ENCODE assay signal across 9 mouse cellular contexts in genomic region chr1:43635718-43636117, GRCm38 (mm10).
A peak's percentile ranks its signal among the peaks of the same experiment; 100 is the strongest.
DNase-seq lines count a peak whose midpoint lies in the region; ATAC-seq and TF ChIP-seq lines count a peak whose summit lies in the region.
"Had no signal": no experiment of that assay in that cellular context is flagged by ENCODE, and none has a peak within 500 bp of the region (broad histone marks: within the 10 kb centered on the region; RNA-seq: fewer than 3 reads in every experiment).

No protein-coding gene starts in this region.

- TF ChIP-seq CTCF in heart, adult 2 months (IDR thresholded peaks at IDR 0.05) = peak; percentile 75
- no peak for TF ChIP-seq CTCF in thymus, adult 2 months (IDR thresholded peaks at IDR 0.05; ENCODE audit: borderline replicate concordance, control insufficient read depth, extremely low read depth, insufficient read depth, low read length, poor library complexity)

- no peaks in the 10 kb centered on the region for H3K27me3 ChIP-seq in heart, adult 2 months (ENCODE audit: control insufficient read depth, insufficient read depth, low read length)
- H3K27me3 ChIP-seq in thymus, adult 2 months (ENCODE audit: control insufficient read depth, insufficient read depth, low read length) = no peaks in the 10 kb centered on the region
- H3K27me3 ChIP-seq in intestine, embryonic 15.5 days (replicated peaks) = no peaks in the 10 kb centered on the region

- DNase-seq in heart, adult 2 months = peak; percentile 13 to 17
- no peak for DNase-seq in heart, adult 11 months
- DNase-seq in urinary bladder, postnatal 14 days (ENCODE audit: low spot score) = peak; percentile 5
- no peak for DNase-seq in urinary bladder, adult 2 months (ENCODE audit: low spot score)
- peak; percentile 28 for DNase-seq in cerebellum, adult 8-10 months
- peak; percentile 6 to 24 for DNase-seq in kidney, postnatal 4 days
- peak; percentile 76 for DNase-seq in thymus, adult 2 months

- no peaks in the 10 kb centered on the region for H3K4me1 ChIP-seq in heart, adult 2 months (ENCODE audit: control insufficient read depth, insufficient read depth, low read length)
- H3K4me1 ChIP-seq in thymus, adult 2 months (replicated peaks; ENCODE audit: control insufficient read depth, insufficient read depth, low read length) = peaks cover 3% of the 10 kb centered on the region; the same call in 1 of the 2 replicates
- H3K4me1 ChIP-seq in intestine, embryonic 15.5 days (replicated peaks) = no peaks in the 10 kb centered on the region
- H3K4me1 ChIP-seq: neural tube, embryonic 13.5 days had no signal

- H3K4me3 ChIP-seq in heart, adult 2 months = no peak overlapping the region
- no peak overlapping the region for H3K4me3 ChIP-seq in thymus, adult 2 months (ENCODE audit: control insufficient read depth, insufficient read depth, low read length)
- H3K4me3 ChIP-seq in intestine, embryonic 15.5 days (replicated peaks) = no peak overlapping the region
- H3K4me3 ChIP-seq: neural tube, embryonic 13.5 days had no signal

- intact Hi-C loops in heart, adult 2 months (cut with DNase I) = loop anchor here (1.0 kb wide), 1 partner anchor 335 kb away; no protein-coding TSS in a partner anchor

- H3K4me2 ChIP-seq in intestine, embryonic 15.5 days (replicated peaks) = no peak overlapping the region
- H3K4me2 ChIP-seq: neural tube, embryonic 13.5 days had no signal

- H3K36me3 ChIP-seq in heart, adult 2 months (ENCODE audit: control insufficient read depth, insufficient read depth, low read length) = no peaks in the 10 kb centered on the region
- no peaks in the 10 kb centered on the region for H3K36me3 ChIP-seq in thymus, adult 2 months (ENCODE audit: control insufficient read depth, insufficient read depth, low read length)
- H3K36me3 ChIP-seq in intestine, embryonic 15.5 days = no peaks in the 10 kb centered on the region
- H3K36me3 ChIP-seq: neural tube, embryonic 13.5 days had no signal

- H3K79me2 ChIP-seq in heart, adult 2 months (replicated peaks; ENCODE audit: control insufficient read depth, insufficient read depth, low read length) = no peaks in the 10 kb centered on the region

- no peak for TF ChIP-seq EP300 in heart, adult 2 months (IDR thresholded peaks at IDR 0.05; ENCODE audit: insufficient read depth, low read depth, low read length)

- TF ChIP-seq POLR2A in heart, adult 2 months (IDR thresholded peaks at IDR 0.05; ENCODE audit: insufficient read depth, low read depth, low read length) = no peak
- TF ChIP-seq POLR2A in thymus, adult 2 months (IDR thresholded peaks at IDR 0.05; ENCODE audit: control insufficient read depth, extremely low read depth, insufficient read depth, low read length, poor library complexity) = no peak

- ATAC-seq in intestine, embryonic 15.5 days = no peak

- 80% methylated on average over 3 of the region's 3 CpGs for WGBS in heart, adult 2 months
- WGBS in thymus, adult 2 months = 42% methylated on average over 3 of the region's 3 CpGs
- WGBS in intestine, embryonic 15.5 days = 71% methylated on average over 3 of the region's 3 CpGs

- no peaks in the 10 kb centered on the region for H3K9me3 ChIP-seq in intestine, embryonic 15.5 days
- H3K9me3 ChIP-seq: neural tube, embryonic 13.5 days had no signal

- no peak overlapping the region for H3K27ac ChIP-seq in heart, adult 2 months
- no peak overlapping the region for H3K27ac ChIP-seq in thymus, adult 2 months (ENCODE audit: control insufficient read depth, insufficient read depth, low read length)
- no peak overlapping the region for H3K27ac ChIP-seq in intestine, embryonic 15.5 days
- H3K27ac ChIP-seq: neural tube, embryonic 13.5 days had no signal

- no peak overlapping the region for H3K9ac ChIP-seq in heart, adult 2 months (ENCODE audit: low read depth, low read length)
- H3K9ac ChIP-seq in intestine, embryonic 15.5 days = no peak overlapping the region
- H3K9ac ChIP-seq: neural tube, embryonic 13.5 days had no signal

Comparison
In these comparisons a context has a peak if more than half of its experiments do, and no peak if none do; other contexts are left out.
1. DNase-seq: peak in heart, adult 2 months (2 of 2), urinary bladder, postnatal 14 days (single experiment), cerebellum, adult 8-10 months (single experiment), kidney, postnatal 4 days (2 of 2) and thymus, adult 2 months (single experiment); none in heart, adult 11 months (single experiment) and urinary bladder, adult 2 months (single experiment).